Mouse (Mus musculus) lung, postnatal 36 days (tissue): ENCODE data around the gene Rsph1.

Experiments
- DNase-seq: peaks from one replicate; pipeline ENCODE4 v3.0.0; 2022; ENCODE audit warnings: mixed read lengths

The Rsph1 gene

GRCm38 (mm10) chr17:31253951-31254350, 23.2 kb downstream of the Rsph1 start:
- no peak for DNase-seq

DNA sequence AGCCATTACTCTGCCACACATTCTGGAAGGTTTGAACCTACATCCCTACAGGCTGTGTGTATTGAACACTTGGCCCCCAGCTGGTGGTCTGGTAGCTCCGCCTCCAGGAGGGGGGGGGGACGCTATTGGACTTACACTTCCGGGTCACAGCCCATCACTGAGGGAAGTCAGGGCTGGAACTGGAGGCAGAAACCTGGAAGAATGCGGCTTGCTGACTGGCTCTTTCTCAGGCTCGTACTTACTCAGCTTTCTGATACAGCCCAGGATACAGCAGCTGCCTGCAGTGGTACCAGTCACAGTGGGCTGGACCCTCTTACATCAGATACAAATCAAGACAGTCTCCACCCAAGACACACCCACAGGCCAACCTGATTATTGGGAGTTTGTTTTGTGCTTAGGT, 30.0 kb downstream of the Rsph1 start:
- no peak for DNase-seq

DNA sequence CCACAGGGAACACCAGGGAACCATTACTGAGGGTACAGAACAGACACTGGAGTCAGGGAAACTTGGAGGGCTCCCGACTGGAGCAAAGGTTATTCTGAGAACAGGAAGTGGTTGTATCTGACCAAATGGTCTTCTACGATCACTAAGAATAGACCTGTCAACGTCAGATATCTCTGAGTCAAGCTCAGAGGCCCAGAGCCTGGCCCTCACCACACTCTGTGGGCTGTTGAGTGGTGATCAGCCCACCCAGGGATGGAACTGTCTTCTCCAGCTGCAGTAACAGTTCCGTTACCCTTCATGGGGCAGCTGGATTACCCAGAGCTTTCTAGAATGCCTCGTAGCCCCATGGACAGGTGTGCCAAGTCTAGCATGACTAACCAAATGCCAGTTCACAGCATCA, 31.9 kb downstream of the Rsph1 start:
- DNase-seq = no peak

DNA sequence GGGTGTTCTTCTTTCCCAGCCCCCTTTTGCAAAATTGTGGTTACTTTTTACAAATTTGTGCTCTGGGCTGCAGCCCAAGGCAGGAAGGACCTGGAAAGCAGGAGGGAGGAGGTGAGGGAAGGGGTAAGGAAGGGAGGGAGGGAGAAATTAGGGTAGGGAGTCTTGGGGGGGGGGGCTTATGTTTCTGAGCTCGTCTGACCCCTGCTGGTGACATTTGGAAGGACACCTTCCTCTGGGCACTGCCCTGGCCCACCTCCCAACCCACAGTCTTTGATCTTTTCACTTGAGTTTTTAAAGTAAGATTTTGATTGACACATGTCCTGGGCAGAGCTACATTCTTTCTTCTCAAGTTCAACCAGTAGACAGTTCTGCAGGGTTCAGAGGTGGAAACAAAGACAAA, 34.4 kb downstream of the Rsph1 start:
- peak; percentile 62 for DNase-seq

- no peak for DNase-seq
Measured at GRCm38 (mm10) chr17:31241156-31241555, 36.0 kb downstream of the Rsph1 start.

GRCm38 (mm10) chr17:31238234-31239020, 38.8 kb downstream of the Rsph1 start:
- DNase-seq = no peak

GRCm38 (mm10) chr17:31235915-31236314, 41.3 kb downstream of the Rsph1 start:
- no peak for DNase-seq

GRCm38 (mm10) chr17:31232251-31233010, 44.8 kb downstream of the Rsph1 start:
- no peak for DNase-seq

- DNase-seq = no peak
Measured at GRCm38 (mm10) chr17:31231780-31232179, 45.4 kb downstream of the Rsph1 start.

DNA sequence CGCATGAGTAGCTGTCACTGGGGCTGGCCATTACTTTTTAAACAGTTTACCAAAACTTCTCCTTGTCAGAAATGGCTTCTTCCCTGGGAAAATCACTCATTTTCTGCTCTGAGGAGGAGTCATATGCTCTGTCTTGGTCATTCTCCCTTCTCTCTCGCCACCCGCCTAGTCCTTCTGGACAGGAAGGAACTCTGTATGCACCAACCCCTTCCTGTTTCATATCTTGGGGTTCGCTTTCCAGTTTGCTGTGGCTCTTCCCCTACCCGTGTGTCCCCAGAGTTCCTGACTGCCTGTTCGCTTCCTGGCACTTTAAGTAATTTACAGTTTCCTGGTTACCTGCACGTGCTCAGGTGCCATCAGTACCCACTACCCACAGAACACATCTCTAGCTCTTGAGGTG, 50.3 kb downstream of the Rsph1 start:
- DNase-seq = no peak

DNA sequence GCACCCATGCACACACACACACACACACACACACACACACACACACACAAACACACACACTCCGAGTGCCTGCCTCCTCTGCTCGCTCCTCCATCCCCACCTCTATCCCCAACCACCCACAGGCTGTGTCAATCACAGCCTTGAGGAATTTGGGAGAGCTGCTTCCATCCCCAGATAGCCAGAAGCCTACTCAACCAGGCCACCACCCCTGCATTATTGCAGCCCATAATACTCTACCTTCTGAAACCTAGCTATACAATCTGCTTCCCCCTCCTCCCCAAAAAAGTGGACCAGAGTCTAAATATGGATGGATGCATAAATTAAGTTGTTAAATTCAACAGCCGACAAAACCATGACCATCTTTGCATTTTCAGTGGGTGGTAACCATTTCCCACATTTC, 50.8 kb downstream of the Rsph1 start:
- no peak for DNase-seq

DNA sequence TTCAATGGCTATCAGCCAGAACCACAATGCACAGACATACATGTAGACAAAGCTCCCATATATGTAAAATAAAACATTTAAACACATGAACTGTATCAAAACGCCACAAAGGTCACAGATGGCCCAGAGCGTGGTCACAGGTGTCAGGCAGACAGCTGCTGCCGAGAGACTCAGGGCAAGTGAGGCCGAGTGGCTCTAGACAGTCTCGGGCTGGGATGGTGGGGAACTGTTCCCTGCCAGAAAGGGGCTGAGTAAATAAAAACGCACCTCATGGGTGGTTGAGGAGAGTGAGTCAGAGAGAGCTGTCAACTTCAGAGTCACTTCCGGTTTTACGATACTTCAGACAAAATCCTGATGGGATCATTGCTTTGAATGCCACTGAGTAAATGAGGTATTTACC, 52.6 kb downstream of the Rsph1 start:
- DNase-seq = no peak

DNA sequence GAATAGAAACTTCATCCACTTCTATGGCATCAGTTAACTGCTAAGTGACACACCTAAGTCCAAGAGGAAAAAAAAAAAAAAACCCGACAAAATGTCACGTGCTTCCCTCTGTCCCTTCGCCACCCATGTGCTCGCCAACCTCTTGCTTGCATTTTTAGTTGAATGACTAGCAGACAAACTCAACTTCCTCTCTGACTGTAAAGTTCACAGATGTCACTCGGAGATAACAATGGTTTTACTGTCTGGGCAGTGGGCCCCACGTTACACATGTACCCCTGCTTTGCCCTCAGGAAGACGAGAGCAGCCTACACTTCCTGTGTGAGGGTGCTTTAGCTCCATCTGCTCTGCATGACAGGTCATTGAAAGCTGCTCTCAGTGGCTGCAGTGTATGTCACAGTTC, 53.3 kb downstream of the Rsph1 start:
- DNase-seq = peak; percentile 23

DNA sequence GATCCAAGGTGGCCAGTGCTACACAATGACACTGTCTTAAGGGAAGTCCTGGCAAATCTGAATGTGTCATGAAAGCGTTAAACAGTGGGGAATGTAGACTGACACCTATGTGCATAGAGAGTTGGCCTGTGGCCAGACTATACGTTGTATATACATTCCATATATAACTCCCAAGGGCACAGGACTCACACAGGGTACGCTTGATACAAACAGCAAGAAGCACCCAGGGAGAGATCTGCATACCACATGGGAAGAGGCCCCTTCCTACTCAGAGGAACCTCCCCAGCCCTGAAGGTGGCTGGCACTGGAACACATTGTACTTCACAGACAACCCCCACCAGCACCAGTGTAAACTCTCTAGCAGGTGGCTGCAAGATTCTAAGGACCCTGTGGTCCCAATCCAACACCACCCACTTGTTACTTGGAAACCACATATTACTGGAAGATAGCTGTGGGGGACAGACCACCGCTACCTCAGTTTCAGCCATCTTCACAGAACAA, 54.3 kb downstream of the Rsph1 start:
- DNase-seq = no peak

DNA sequence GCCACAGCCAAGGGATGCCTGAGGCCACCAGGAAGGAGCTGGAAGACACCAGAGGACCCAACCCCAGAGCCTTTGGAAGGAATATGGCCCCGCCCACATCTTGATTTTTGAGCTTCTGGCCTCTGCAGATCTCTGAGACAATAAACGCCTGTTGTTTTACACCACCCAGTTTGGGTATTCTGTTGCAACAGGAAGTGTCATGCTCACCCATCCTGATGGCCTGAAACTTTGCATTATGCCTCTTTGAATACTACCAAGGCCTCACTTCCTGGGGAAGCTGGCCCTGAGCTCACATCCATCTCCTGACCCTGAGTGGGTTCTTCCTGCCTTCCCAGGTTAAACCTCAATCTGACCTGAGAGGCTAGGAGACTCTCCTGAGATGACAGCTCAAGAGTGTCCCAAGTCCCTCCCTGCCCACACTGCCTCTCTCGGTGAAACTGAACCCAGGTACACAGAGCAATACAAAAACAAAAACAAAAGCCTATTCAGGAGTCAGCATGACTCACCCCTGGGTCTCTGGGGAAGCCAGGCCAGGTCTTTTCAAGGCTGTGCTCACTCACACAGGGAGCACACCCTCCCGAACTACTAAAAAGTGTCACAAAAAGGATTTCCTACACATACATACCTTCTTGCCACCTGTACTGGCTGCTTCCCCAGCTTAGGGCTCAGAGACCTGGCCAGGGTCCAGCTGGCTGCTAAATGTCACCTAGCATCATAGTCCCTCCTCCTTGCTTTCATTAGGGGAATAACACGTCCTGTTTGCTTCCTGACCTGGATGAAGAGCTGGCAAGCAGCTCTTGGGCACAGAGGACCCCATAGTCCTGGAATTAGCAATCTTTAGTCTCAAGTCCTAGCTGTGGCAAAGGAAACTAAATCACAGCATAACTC, 60.9 kb downstream of the Rsph1 start:
- peak; percentile 20 for DNase-seq

- no peak for DNase-seq
Measured at GRCm38 (mm10) chr17:31211881-31212280, 65.3 kb downstream of the Rsph1 start.

GRCm38 (mm10) chr17:31210299-31210698, 66.9 kb downstream of the Rsph1 start:
- no peak for DNase-seq

- no peak for DNase-seq
Measured at GRCm38 (mm10) chr17:31209376-31209930, 67.7 kb downstream of the Rsph1 start.

DNA sequence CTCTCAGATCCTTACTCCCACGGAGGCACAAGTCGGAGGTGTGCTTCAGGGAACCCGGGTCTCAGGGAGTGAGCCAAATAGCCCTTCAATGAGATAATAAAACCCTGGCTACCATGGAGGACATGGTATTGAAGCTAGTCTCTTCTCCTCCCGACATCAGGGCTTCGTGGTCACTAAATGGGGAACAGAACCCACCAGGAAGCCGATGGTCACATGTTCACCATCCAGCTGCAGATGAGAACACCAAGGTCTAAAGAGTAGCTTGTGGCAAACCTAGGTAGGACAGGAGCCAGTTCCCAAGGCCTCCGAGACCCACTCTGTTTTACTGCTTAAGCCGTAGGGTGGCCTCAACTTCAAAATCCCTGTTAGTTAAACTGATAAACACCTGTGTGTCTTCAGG, 68.5 kb downstream of the Rsph1 start:
- DNase-seq = no peak

- no peak for DNase-seq
Measured at GRCm38 (mm10) chr17:31207771-31208334, 69.3 kb downstream of the Rsph1 start, which contains the start of gene Ubash3a. Gene Ubash3a, plus strand, starts transcription at chr17:31207873.
